Mouse (Mus musculus) heart, postnatal 36 days (tissue): ENCODE results near the gene Epha5. TPM values are rescaled to one million over a fixed set of nuclear protein-coding genes. Genes with fewer than 3 reads are reported as not detected.

ENCODE experiments used
- DNase-seq, 2 experiments: peaks; one replicate each; pipeline ENCODE4 v3.0.0; 2021 to 2022
- intact Hi-C: fragments of 180-260 bp; cut with DNase I; formaldehyde crosslinking; loops from one replicate; pipeline ENCODE4 v1.15.1; 2025
- total RNA-seq, 2 experiments: library from RNA; stranded (reverse); gene quantifications; 2 replicates each; pipeline ENCODE4 v1.2.3; 2021

Epha5 gene
- not detected for total RNA-seq

DNA sequence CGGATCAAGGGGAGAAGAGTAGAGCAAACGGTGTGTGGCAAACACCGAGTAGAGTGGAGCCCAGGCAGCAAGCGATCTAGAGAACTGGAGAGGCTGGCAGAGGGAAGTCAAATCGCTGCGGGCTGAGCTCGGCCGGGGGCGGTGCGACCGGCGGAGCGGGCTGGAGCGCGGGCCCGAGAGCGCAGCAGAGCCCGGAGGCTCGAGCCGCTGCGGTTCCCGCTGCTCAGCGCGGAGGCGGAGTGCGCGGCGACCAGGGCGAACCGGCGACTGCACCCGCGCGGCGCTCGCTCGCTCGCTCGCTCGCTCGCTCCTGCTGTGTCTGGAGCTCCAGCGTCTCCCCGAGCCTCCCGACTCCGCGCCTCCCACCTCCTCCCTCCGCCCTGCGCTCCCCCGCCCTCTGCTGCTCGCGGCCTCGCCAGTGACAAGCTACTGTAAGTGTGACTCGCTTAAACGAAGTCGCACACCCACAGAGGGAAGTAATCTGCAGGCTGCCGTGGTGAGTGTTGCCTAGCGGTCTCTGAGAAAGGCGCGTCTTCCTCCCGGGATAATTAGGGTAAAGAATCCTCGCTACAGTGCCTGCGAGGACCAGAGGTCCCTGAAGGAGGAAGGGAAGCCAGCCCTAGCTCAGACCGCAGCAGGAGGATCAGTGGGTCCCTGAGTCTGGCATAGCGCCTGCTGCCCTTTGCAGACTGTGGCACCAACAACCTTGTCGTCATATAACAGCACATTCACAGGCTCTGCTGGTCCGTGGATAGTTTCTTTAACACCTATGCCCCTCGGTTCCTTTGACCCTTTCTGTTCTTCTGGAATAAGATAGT is at the start of gene Epha5:
TSS of gene Epha5 (minus strand) at position 321 of the 818 bp plus-strand sequence.
- DNase-seq, result peak; percentile 5 to 21
- intact Hi-C loops, result no loop called here

DNA sequence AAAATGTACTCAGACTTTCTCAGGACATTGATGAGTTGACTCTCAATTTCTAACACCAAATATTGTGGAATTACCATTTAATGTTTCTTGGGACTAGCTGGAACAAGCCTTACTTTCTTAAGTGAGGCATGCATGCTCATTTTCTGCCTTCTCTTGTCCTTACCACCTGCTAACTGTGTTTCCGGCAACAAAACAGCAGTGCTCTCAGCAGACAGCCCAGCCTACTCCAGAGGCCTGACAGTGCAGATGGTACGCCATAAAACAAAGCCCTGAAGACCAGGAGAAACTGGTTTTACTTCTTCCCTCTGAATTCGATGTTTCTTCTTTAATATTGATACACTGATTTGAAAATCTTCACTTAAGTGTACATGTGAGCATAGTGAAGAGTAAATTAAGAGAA is 39.0 kb upstream of the Epha5 start:
- intact Hi-C loops, result no loop called here
- no peak for DNase-seq

DNA sequence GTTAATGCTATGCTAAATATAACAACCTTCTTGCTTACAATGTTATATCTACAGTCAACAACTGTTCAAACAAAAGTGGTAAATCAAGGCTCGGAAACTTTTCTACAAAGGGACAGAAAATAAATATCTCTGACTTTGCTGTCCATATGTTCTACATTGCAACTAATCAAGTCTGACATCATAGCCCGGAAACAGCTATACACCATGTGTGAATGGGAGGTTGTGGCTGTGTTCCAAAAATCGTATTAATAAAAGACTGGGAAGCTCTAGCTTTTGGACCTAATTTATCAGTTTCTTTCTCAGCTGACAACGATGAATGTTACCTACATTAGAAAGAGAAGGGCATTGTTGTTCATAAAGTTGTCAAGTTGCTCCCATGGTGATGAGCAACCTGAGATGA is 37.5 kb upstream of the Epha5 start:
- no peak for DNase-seq
- intact Hi-C loops, result no loop called here

DNA sequence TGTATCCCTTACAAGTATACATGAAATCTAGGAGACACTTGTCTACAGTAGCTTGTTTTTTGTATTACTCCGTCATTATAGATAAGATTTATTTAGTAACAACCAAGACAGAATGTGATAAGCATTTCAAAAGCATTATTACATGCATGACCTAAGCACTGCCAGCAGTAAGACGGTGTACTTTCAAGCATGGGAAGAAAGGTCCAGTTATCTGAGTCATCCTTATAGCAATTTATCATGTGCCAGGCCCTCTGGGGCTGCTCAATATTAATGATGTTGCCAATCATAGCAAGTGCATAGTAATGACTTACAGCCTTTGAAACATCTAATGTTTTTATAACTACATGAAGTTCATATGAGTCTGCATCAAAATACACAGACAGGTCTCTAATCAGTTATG is 36.7 kb upstream of the Epha5 start:
- intact Hi-C loops, result no loop called here
- no peak for DNase-seq

DNA sequence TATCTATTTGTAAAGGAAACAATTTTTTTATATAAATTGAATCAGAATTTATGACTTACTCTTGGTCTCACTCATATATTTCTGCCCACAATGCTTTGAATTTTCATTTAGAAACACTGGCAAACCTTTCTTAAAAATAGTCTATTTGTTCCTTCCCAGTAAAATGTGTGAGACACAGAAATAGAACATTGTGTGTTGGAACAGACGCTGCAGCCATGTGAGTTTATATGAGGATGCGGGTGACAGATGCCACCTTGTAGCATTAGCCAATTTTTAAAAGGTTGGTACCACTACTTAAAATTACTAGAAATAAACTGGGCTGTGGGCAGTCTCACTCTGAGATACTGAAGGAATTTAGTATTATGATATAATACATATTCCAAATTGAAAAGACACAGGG is 23.1 kb upstream of the Epha5 start:
- intact Hi-C loops, result no loop called here
- no peak for DNase-seq

DNA sequence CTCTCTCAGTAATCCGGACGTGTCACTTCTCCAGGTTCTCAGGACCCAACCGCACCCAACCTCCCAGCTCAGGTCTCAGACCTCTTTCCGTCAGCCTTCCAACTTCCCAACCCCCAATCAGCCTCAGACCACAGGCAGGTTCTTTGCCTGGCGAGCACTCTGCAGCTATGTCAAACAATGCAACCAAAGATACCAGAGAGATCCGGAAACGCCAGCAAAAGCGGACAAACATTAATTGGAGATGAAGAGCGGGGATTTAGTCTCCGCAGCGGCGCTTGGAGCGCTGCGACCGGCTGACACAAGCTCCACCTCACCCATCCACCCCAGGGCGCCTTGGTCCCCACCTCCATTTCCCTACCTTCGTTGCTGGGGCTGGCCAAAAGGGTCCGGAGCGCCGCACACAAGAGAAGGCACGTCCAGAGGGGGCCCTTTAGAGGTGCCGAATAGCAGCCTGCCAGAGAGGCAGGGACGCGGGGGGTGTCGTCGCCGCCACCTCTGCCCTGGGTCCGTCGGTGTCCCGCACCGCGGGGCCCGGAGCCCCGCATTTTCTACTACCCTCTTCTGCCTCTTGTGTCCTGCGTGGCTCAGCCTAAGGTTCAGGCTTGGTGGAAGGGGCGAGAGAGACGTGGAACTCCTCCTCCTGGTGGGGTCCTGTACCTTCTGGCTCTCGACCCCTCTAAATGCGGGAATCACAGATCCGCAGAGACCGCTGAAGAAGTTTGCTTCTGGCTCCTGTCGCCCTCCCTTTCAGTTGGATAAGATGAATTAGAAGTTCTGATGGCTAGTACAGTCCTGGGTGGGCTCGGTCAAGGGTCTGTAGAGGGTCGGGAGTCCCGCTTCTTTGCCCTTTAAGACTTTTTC is 991 bp downstream of the Epha5 start:
- intact Hi-C loops, result no loop called here
- no peak for DNase-seq

DNA sequence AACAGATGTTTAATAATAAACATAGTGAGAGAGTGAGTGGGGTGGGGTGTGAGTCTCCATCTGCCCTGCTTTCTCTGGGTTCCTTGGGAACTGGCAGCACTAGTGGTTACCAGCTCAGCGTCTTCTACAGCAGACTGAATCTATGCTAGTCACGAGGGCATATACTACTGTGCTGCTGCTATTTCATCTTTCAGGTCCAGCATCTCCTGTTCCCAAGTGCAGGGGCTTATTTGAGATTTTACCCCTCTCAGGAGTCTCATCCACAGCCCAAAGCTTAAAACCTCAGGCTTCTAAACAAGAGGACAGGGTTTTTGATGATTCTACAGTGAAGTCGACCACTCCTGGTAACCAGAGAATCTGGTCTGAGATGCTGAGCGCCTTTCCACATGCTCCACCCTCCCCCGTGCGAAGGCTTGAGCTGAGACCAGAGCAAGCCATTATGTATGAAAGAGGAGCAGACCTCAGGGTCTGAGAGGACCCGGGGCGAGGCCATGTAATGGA is 2.2 kb downstream of the Epha5 start:
- intact Hi-C loops, result no loop called here
- DNase-seq, result no peak

DNA sequence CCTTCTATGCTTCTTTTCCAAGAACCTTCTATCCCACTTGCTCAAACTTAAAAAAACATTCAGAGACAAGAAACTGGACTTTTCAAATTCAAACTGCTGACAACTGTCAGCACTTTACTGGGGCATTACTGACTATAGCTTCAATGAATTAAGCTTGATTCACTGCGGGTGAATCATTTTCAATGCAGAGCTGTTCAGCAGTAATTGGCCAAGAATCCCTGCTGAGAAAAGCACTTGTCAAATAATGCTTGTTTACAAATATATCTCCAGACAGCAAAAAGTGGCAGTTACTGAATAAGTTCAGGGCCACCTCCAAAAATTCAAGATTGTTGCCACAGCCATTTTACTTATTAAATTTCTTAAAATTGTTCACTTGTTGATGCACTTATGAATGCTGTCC is 4.2 kb downstream of the Epha5 start:
- intact Hi-C loops, result no loop called here
- DNase-seq, result no peak

DNA sequence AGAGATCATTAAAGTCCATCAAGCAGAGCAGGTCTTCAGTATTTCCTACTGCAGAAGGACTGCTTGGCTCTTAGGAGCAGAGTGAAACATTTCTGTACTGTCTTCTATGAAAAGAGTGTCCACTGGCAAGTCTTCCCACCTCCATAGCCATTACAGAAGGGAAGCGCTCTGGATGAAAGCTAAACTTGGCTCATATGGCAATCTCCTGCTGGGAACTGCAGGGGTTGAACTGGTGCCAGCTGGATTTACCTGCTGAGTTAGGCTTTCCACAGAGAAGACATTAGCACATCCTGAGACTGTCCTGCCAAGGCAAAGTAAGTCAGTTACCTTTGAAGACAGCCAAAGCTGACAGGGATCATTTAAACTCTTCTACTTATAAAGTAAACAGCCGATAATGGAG is 8.8 kb downstream of the Epha5 start:
- intact Hi-C loops, result no loop called here
- DNase-seq, result no peak

DNA sequence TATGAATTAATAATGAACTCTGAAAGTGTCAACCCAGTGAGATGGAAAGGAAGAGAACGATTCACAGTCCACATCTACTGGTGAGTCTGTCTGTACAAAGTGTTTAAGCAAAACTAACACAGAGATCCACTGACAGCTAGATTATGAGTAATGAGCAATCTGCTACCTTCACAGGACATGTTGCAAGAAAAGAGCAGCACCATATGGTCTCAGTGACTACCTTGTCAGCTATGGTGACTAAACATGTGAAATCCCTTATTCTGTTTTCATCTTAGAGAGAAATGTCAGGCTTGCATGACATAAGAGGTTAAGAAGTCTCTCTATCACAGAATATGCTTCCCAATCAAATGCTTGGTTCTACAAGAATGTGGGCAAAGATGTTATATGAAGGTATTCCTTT is 20.1 kb downstream of the Epha5 start:
- no peak for DNase-seq
- intact Hi-C loops, result no loop called here

DNA sequence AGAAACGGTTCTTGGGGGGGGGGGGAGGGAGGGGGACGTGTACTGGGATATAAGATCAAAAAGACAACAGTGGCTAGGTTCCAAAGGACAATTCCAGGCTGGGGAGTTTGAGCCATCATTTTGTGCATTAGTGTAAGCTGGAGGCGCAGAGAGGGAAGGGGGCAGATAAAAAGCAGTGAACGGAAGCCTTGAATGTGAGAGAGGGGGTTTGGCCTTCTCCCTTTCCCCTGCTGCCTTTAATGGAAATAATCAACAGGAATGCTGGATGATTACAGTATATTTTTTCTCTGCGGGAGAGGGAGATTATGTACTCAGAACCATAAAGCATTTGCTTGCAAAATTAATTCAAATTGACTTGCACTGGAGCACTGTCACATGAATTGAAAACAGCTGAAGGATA is 51.8 kb downstream of the Epha5 start:
- no peak for DNase-seq
- intact Hi-C loops, result no loop called here

DNA sequence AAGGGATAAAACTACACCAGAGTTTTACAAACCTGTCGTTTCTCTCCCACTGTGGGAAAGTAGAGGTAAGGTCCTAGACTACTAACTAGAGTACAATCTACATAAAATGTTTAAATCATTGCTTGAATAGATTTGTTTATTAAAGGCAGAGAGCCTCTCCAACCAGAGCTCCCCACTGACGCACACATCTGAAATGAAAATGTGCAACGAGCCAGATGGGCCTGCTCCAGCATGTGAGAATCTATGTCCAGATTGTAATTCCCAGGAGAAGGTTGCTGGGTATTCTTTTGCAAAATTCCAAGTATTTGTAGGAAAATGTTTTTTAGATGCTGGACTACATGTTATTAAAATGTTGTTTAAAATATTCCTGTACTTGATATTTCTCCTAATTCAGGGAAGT is 57.8 kb downstream of the Epha5 start:
- intact Hi-C loops, result no loop called here
- DNase-seq, result no peak

DNA sequence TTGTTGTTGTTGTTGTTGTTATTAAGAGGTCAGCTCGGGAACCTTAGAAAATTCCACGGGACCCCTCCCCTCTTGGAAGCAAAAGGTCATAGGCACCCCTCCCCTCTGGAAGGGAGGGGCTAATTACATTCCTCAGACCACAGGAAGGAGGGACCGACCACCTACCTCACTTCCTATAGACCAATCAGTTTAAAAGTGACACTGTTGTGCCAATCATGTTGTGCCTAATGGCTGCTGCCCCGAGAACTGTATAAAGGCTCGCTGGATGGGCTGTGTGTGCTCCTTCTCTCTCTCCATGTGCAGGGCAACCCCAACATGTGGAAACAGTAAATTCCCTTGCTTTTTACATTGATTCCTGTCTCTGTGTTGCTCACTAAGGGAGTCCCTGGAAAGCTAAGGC is 64.1 kb downstream of the Epha5 start:
- no peak for DNase-seq
- intact Hi-C loops, result no loop called here

DNA sequence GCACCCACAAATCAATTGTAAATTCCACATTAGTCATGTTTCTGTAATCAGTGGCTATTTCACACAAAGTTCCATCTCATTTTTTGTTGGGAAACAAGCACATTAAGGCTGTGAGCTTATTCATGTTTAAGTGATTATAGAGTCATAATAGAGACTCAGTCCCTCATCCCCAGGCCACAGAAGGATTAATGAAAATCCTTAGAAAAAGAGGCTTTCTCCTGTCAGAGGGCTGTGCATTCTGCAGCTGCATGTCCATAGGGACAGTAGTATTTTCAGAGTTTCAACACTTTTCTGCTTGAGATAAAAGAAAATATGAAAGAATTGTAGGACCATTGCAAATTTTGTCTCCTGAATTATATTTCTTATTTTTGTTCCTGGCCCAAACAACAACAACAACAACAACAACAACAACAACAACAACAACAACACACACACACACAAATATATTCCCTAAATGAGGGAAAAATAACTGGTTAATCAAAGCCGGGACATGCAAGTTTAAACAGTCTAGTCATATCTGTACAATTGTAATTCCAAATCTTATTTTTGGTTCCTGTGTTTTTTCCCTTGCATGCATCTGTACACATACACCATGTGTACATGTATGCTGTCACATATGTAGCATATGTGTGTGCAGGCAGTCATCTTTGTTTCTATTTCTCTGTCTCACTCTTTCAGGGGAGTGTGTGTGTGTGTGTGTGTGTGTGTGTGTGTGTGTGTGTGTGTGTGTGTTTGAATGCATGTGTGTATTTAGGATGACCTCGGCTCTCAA is 70.3 kb downstream of the Epha5 start:
- DNase-seq, result no peak

DNA sequence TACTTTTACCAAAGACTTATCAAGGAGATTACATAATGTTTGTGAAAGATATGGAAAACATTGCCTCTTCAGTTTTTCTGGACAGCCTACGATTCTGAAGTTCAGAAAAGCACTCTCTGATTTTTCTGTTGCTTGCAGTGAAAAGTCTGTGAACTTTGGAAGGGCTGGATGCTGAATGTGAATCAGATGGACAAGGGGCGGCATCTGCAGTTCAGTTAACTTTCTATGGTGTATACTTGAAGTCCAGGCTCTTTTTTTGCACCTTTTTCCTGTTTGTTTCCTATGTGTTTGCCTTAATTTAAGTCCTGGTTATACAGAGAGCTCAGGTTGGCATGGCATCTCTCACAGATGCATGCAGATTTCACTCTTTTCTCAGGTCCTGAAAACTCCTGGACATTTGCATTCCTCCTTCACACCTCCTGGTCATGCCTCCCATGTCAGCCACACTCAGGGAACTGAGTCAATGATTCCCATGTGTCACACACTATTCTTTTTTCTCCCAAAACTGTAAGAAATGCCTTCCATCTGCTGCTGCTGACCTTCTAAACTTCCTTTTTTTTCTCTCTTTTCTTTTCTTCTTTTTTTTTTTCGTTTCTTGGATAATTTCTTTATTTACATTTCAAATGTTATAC is 81.2 kb downstream of the Epha5 start:
- DNase-seq, result no peak
- intact Hi-C loops, result no loop called here

More for the DNA sequence above, 70.3 kb downstream of the Epha5 start:
- intact Hi-C loops, result no loop called here

DNA sequence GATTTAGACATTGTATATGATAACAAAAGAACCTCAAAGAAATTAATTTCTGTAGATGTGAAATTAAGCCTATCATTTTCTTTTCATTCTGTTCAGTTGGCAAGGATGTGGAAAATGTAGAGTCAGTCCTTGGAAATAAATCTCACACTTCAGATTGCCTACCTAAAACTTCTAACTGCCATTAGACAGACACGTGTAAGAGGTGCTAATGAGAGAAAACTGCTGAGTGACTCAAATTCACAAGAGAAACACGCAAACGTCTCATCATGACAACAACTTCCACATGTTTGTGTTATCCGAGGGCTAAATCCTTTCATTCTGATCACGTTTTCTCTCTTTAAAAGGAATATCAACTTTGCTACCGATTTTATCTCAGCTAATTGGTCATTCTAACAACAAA is 82.7 kb downstream of the Epha5 start:
- no peak for DNase-seq
- intact Hi-C loops, result no loop called here

DNA sequence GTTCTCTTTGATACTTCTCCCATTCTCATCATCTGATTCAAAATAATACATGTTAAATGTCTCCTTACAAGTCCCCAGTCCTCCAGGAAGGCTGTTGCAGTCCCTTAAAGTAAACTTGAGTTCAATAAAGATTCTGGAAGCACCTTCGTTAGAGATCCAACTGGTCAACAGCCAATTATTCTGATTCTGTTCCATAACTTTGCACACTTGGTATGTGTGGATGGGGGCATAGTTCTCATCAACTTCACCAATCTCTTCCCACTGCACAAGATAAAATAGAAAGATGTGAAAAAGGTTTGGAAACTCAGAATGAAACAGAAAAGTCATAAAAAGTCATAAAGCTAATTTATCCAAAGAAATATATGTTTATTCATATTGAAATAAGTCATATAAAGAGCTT is 85.6 kb downstream of the Epha5 start:
- no peak for DNase-seq
- intact Hi-C loops, result no loop called here

DNA sequence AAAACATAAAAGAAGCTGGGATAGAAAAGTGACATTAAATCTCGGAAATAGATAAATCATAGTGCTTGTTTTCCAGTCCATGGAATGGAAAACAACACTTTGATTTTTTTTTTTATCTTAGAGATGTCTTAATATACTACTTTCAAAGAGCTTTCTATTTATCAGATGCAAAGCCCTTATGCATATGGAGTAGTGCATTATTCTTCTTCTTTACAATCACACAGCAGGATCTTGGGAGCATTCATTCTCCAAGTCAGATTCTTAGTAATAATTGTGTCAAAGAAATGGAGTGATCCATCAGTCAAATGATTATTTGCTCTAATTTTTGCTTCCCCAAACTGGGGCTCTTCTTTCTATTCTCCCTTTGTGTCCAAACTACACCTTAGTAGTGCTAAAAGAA is 96.6 kb downstream of the Epha5 start:
- DNase-seq, result no peak

DNA sequence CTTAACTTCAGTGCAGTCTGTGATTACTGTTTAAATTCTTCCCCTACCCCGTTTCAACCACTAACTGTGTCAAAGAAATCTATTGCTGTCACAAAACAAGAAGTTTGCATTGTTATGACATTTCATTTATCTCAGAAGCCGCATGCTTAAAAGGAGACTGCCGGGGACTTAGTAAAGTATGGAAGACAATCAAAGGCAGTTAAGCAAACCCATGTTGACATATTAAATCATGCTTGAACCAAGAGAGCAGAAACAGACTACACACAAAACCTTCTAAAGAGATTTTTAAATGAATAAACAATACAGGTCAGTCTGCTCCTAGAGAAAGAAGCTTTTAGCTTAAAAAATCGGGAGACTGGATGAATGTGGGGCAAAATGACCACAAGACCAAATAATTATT is 97.0 kb downstream of the Epha5 start:
- intact Hi-C loops, result no loop called here
- DNase-seq, result no peak

More for the DNA sequence above, 96.6 kb downstream of the Epha5 start:
- intact Hi-C loops, result no loop called here

DNA sequence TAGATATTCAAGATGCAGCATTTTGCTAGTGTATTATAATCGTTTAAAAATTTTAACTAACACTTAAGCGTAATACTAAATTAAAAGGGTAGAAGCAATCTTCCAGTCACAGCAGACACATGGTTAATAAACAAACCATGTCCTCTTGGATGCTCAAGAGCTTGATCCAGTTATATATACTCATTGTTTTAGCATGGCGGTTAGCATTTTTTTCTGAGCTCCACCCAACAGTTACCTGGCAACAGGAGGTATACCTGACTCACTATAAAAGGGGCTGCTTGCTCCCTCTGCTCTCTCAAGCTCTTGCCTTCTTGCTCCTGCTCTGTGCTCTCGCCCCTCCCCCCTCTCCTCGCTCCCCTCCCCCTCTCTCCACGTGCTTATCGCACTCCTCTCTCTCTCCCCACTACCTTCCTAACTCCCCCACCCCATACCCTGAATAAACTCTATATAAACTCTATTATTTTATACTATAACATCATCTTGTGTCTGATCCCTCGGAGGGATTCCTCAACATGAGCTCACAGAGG is 98.3 kb downstream of the Epha5 start:
- no peak for DNase-seq
- intact Hi-C loops, result no loop called here
